Mouse (Mus musculus) G1E-ER4 (cell line): ENCODE measurements around the gene Tnp1. TPM values are rescaled to one million over a fixed set of nuclear protein-coding genes. Genes with fewer than 3 reads are reported as not detected.

Experiments
- GATA1 ChIP-seq: IDR thresholded peaks from one replicate; pipeline ENCODE4 v1.8.0; 2012; ENCODE audit warnings: low read length, inconsistent platforms
- polyA plus RNA-seq: library from polyadenylated mRNA; stranded (reverse); fragments of >175 nt; gene quantifications from 2 replicates; pipeline ENCODE4 v1.2.3, GENCODE M21; 2012

Tnp1 gene
- not detected in 2 replicates for polyA plus RNA-seq

- TF ChIP-seq GATA1: no peak
Measured at GRCm38 (mm10) chr1:73015731-73016130, at the start of gene Tnp1. Gene Tnp1, minus strand, starts transcription at chr1:73015909.

GRCm38 (mm10) chr1:73064336-73064735 lies 48.6 kb upstream of the Tnp1 start:
- no peak for TF ChIP-seq GATA1

GRCm38 (mm10) chr1:73061491-73062233 lies 46.0 kb upstream of the Tnp1 start:
- no peak for TF ChIP-seq GATA1

GRCm38 (mm10) chr1:73060271-73060670 lies 44.6 kb upstream of the Tnp1 start:
- no peak for TF ChIP-seq GATA1

- no peak for TF ChIP-seq GATA1
Measured at GRCm38 (mm10) chr1:73056266-73057001, 40.7 kb upstream of the Tnp1 start.

GRCm38 (mm10) chr1:73055820-73056219 lies 40.1 kb upstream of the Tnp1 start:
- no peak for TF ChIP-seq GATA1

- no peak for TF ChIP-seq GATA1
Measured at GRCm38 (mm10) chr1:73055206-73055605, 39.5 kb upstream of the Tnp1 start.

GRCm38 (mm10) chr1:73053545-73054326 lies 38.0 kb upstream of the Tnp1 start:
- TF ChIP-seq GATA1: no peak

GRCm38 (mm10) chr1:73046896-73047672 lies 31.4 kb upstream of the Tnp1 start:
- TF ChIP-seq GATA1: no peak

- TF ChIP-seq GATA1: no peak
Measured at GRCm38 (mm10) chr1:73045948-73046685, 30.4 kb upstream of the Tnp1 start.

GRCm38 (mm10) chr1:73043671-73044070 lies 28.0 kb upstream of the Tnp1 start:
- no peak for TF ChIP-seq GATA1

GRCm38 (mm10) chr1:73040691-73041425 lies 25.1 kb upstream of the Tnp1 start:
- TF ChIP-seq GATA1: no peak

- TF ChIP-seq GATA1: peak; percentile 97
Measured at GRCm38 (mm10) chr1:73038532-73038931, 22.8 kb upstream of the Tnp1 start.

GRCm38 (mm10) chr1:73036536-73036935 lies 20.8 kb upstream of the Tnp1 start:
- no peak for TF ChIP-seq GATA1

- no peak for TF ChIP-seq GATA1
Measured at GRCm38 (mm10) chr1:73035726-73036125, 20.0 kb upstream of the Tnp1 start.
